Mouse (Mus musculus) embryonic facial prominence, embryonic 12.5 days (tissue): ENCODE measurements around the gene Itch. TPM values are rescaled to one million over a fixed set of nuclear protein-coding genes. Genes with fewer than 3 reads are reported as not detected.

Experiments used
- ATAC-seq: fragments of 200-750 bp; cut with Nextera tagmentation; 2 replicates; pipeline ENCODE4 v1.8.0; 2017; ENCODE audit not compliant: insufficient number of reproducible peaks, insufficient read depth, low FRiP score, low TSS enrichment
- H3K27ac ChIP-seq: fragments of 300-500 bp; sonication (generic); 2 replicates; pipeline ENCODE4 v1.5.1; 2016; ENCODE audit warnings: mild to moderate bottlenecking
- H3K27me3 ChIP-seq: fragments of 300-500 bp; sonication (generic); 2 replicates; pipeline ENCODE4 v1.6.1; 2016; ENCODE audit warnings: mild to moderate bottlenecking, moderate library complexity
- H3K36me3 ChIP-seq: fragments of 300-500 bp; sonication (generic); 2 replicates; pipeline ENCODE4 v1.6.1; 2016; ENCODE audit warnings: mild to moderate bottlenecking
- H3K4me1 ChIP-seq: fragments of 300-500 bp; sonication (generic); 2 replicates; pipeline ENCODE4 v1.6.1; 2016
- H3K4me2 ChIP-seq: fragments of 300-500 bp; sonication (generic); replicated peaks from 2 replicates; pipeline ENCODE4 v1.6.1; 2016; ENCODE audit warnings: mild to moderate bottlenecking, moderate library complexity
- H3K4me3 ChIP-seq: fragments of 300-500 bp; sonication (generic); 2 replicates; pipeline ENCODE4 v1.5.1; 2016; ENCODE audit warnings: mild to moderate bottlenecking
- H3K9ac ChIP-seq: fragments of 300-500 bp; sonication (generic); 2 replicates; pipeline ENCODE4 v1.6.1; 2016; ENCODE audit warnings: mild to moderate bottlenecking, moderate library complexity
- H3K9me3 ChIP-seq: fragments of 300-500 bp; sonication (generic); 2 replicates; pipeline ENCODE4 v1.6.1; 2016; ENCODE audit warnings: mild to moderate bottlenecking, moderate library complexity
- WGBS: fragments of 180-500 bp; shearing (Covaris S2); methylation state at CpG from one replicate; pipeline ENCODE4 v1.1.7; 2016; 5-methylcytosine and 5-hydroxymethylcytosine counted together
- polyA plus RNA-seq: library from polyadenylated mRNA; unstranded; fragments of >200 nt; fragmentation: Nextera tagmentation; extraction: Ambion mirVana; gene quantifications from 2 replicates; pipeline ENCODE4 v1.2.1, GENCODE M21; 2016

Itch gene
- polyA plus RNA-seq: 67.0 and 74.0 TPM in 2 replicates

GRCm38 (mm10) chr2:155133011-155133976 is at the start of gene Itch:
Itch (plus strand) TSS chr2:155133509.
- peak within 1 kb of the TSS; percentile 94 for H3K9ac ChIP-seq
- WGBS: 2% methylated on average over 63 of the region's 65 CpGs
- ATAC-seq: peak; percentile 97
- no peaks in the 10 kb centered on the region for H3K27me3 ChIP-seq
- peak within 1 kb of the TSS; percentile 79 for H3K4me2 ChIP-seq
- H3K27ac ChIP-seq: peak within 1 kb of the TSS; percentile 83
- H3K9me3 ChIP-seq: no peaks in the 10 kb centered on the region
- peaks cover 8% of the 10 kb centered on the region for H3K36me3 ChIP-seq
- peak within 1 kb of the TSS; percentile 94 for H3K4me3 ChIP-seq
- peaks cover 20% of the 10 kb centered on the region for H3K4me1 ChIP-seq

- no peaks in the 10 kb centered on the region for H3K9me3 ChIP-seq
- no peak overlapping the region for H3K4me2 ChIP-seq
- H3K27ac ChIP-seq: no peak overlapping the region
- ATAC-seq: no peak
- H3K27me3 ChIP-seq: 0 out of 2 replicates have a peak, but pooled peaks cover 5% of the 10 kb centered on the region
- no peaks in the 10 kb centered on the region for H3K36me3 ChIP-seq
- no peak overlapping the region for H3K9ac ChIP-seq
- no peak overlapping the region for H3K4me3 ChIP-seq
- 81% methylated on average over 5 of the region's 5 CpGs for WGBS
- no peaks in the 10 kb centered on the region for H3K4me1 ChIP-seq
Measured at GRCm38 (mm10) chr2:155084546-155084945, 48.8 kb upstream of the Itch start.

- Histone ChIP-seq H3K9me3 (no peaks in the 10 kb centered on the region), H3K4me3 (no peak overlapping the region), H3K4me2 (no peak overlapping the region), H3K4me1 (no peaks in the 10 kb centered on the region), H3K27ac (no peak overlapping the region), H3K36me3 (no peaks in the 10 kb centered on the region), H3K27me3 (0 out of 2 replicates have a peak, but pooled peaks cover 1% of the 10 kb centered on the region), H3K9ac (no peak overlapping the region)
- 87% methylated on average over 5 of the region's 5 CpGs for WGBS
- ATAC-seq: no peak
Measured at GRCm38 (mm10) chr2:155086328-155086727, 47.0 kb upstream of the Itch start.

GRCm38 (mm10) chr2:155088264-155088663 is 45.0 kb upstream of the Itch start:
- no peaks in the 10 kb centered on the region for H3K36me3 ChIP-seq
- H3K27me3 ChIP-seq: no peaks in the 10 kb centered on the region
- no peak overlapping the region for H3K9ac ChIP-seq
- WGBS: 83% methylated on average over 6 of the region's 6 CpGs
- H3K4me3 ChIP-seq: no peak overlapping the region
- no peaks in the 10 kb centered on the region for H3K9me3 ChIP-seq
- no peak overlapping the region for H3K4me2 ChIP-seq
- H3K27ac ChIP-seq: no peak overlapping the region
- no peaks in the 10 kb centered on the region for H3K4me1 ChIP-seq
- ATAC-seq: no peak

- ATAC-seq: no peak
- Histone ChIP-seq H3K9me3 (no peaks in the 10 kb centered on the region), H3K4me2 (no peak overlapping the region), H3K36me3 (no peaks in the 10 kb centered on the region), H3K27ac (no peak overlapping the region), H3K4me3 (no peak overlapping the region), H3K27me3 (no peaks in the 10 kb centered on the region), H3K4me1 (no peaks in the 10 kb centered on the region), H3K9ac (no peak overlapping the region)
- 70% methylated on average over 13 of the region's 13 CpGs for WGBS
Measured at GRCm38 (mm10) chr2:155090909-155091742, 42.2 kb upstream of the Itch start.

- no peak overlapping the region for H3K4me2 ChIP-seq
- no peak for ATAC-seq
- H3K4me1 ChIP-seq: no peaks in the 10 kb centered on the region
- no peaks in the 10 kb centered on the region for H3K9me3 ChIP-seq
- no peak overlapping the region for H3K4me3 ChIP-seq
- no peaks in the 10 kb centered on the region for H3K27me3 ChIP-seq
- WGBS: 80% methylated on average over 3 of the region's 3 CpGs
- no peak overlapping the region for H3K9ac ChIP-seq
- H3K27ac ChIP-seq: no peak overlapping the region
- no peaks in the 10 kb centered on the region for H3K36me3 ChIP-seq
Measured at GRCm38 (mm10) chr2:155091743-155092075, 41.6 kb upstream of the Itch start.

- Histone ChIP-seq H3K9ac (no peak overlapping the region), H3K27ac (no peak overlapping the region), H3K4me2 (no peak overlapping the region), H3K36me3 (no peaks in the 10 kb centered on the region), H3K27me3 (no peaks in the 10 kb centered on the region), H3K4me1 (no peaks in the 10 kb centered on the region), H3K9me3 (no peaks in the 10 kb centered on the region), H3K4me3 (no peak overlapping the region)
- WGBS: 33% methylated on average over 4 of the region's 4 CpGs
- ATAC-seq: no peak
Measured at GRCm38 (mm10) chr2:155093418-155093817, 39.9 kb upstream of the Itch start.

GRCm38 (mm10) chr2:155098720-155099380 is 34.5 kb upstream of the Itch start:
- H3K9ac ChIP-seq: no peak overlapping the region
- 79% methylated on average over 9 of the region's 9 CpGs for WGBS
- H3K27me3 ChIP-seq: no peaks in the 10 kb centered on the region
- ATAC-seq: no peak
- no peaks in the 10 kb centered on the region for H3K36me3 ChIP-seq
- no peaks in the 10 kb centered on the region for H3K4me1 ChIP-seq
- H3K9me3 ChIP-seq: no peaks in the 10 kb centered on the region
- no peak overlapping the region for H3K4me2 ChIP-seq
- no peak overlapping the region for H3K27ac ChIP-seq
- H3K4me3 ChIP-seq: no peak overlapping the region

- Histone ChIP-seq H3K36me3 (no peaks in the 10 kb centered on the region), H3K4me2 (no peak overlapping the region), H3K27me3 (no peaks in the 10 kb centered on the region), H3K4me1 (no peaks in the 10 kb centered on the region), H3K9me3 (no peaks in the 10 kb centered on the region), H3K9ac (no peak overlapping the region), H3K27ac (no peak overlapping the region), H3K4me3 (no peak overlapping the region)
- 43% methylated on average over 7 of the region's 7 CpGs for WGBS
- no peak for ATAC-seq
Measured at GRCm38 (mm10) chr2:155099421-155099820, 33.9 kb upstream of the Itch start.

GRCm38 (mm10) chr2:155099994-155100795 is 33.1 kb upstream of the Itch start:
- Histone ChIP-seq H3K27ac (no peak overlapping the region), H3K27me3 (no peaks in the 10 kb centered on the region), H3K4me3 (no peak overlapping the region), H3K9ac (no peak overlapping the region), H3K36me3 (no peaks in the 10 kb centered on the region), H3K9me3 (no peaks in the 10 kb centered on the region), H3K4me1 (no peaks in the 10 kb centered on the region), H3K4me2 (no peak overlapping the region)
- WGBS: 78% methylated on average over 14 of the region's 14 CpGs
- ATAC-seq: no peak

- H3K27ac ChIP-seq: no peak overlapping the region
- no peaks in the 10 kb centered on the region for H3K9me3 ChIP-seq
- no peak overlapping the region for H3K9ac ChIP-seq
- H3K4me1 ChIP-seq: no peaks in the 10 kb centered on the region
- WGBS: 73% methylated on average over 3 of the region's 3 CpGs
- H3K27me3 ChIP-seq: no peaks in the 10 kb centered on the region
- ATAC-seq: no peak
- H3K4me3 ChIP-seq: no peak overlapping the region
- H3K4me2 ChIP-seq: no peak overlapping the region
- no peaks in the 10 kb centered on the region for H3K36me3 ChIP-seq
Measured at GRCm38 (mm10) chr2:155100796-155101259, 32.5 kb upstream of the Itch start.
